Mouse (Mus musculus): Measurements from ENCODE around the gene Gm5773.
"Not testable (repeated sequence)": the region's sequence is repeated elsewhere in the genome, so short reads cannot be mapped to it uniquely, and the experiment has no call there.

Gene Gm5773

DNA sequence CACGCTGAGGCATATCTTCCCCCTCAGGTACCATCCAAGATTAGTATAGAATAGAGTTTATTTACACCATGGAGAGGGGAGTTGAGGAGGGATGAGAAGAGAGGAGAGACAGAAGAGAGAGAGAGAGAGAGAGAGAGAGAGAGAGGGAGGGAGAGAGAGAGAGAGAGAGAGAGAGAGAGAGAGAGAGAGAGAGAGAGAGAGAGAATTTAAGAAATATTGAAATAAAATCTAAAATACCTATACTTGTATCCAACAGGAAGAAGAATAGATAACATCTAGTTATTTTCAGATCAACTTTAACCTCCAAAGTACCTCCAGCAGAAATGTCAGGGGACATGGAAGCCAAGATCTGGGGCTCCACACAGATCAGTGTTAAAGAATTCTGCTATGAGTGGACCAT, at the start of gene Gm5773:
Gm5773 (plus strand) TSS at position 301 of the 400 bp plus-strand sequence.
- DNase-seq (ENCODE audit: low read depth in 1 of 2, low spot score in 2 of 2), result not testable (repeated sequence)

DNA sequence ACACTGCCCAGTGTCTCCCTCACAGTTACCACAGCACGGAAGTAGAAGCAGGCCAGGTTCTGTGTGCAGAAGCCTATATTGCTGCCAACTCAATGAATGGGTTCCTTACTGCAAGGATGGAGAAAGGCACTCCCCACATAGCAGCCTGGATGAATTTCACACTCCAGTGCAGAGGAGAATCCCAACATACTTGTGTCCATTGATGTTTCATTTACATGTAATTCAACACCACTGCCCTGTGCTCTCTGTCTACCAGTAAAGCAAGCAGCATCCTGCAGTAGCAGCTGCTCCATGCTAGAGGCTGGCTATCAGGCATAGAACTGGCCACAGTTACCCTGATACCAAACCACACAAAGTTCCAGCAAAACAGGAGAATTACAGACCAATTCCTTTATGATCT, 27.3 kb upstream of the Gm5773 start:
- DNase-seq (ENCODE audit: low read depth in 1 of 2, low spot score in 2 of 2), result not testable (repeated sequence)

DNA sequence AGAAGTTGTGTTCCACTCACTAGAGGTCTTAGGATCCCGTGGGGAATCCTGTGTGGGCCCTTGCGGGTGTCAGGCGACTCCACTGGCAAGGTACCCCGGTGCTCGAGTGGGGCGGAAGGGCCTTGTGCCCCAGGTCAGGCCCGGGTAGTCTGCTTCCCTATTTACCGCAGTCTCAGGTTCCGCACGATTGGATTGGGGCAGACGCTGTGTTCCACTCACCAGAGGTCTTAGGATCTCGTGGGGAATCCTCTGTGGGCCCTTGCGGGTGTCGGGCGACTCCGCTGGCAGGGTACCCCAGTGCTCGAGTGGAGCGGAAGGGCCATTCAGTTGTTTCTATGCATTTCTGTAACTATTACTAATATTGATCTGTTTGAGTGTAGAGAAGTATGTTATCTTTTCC, 18.8 kb upstream of the Gm5773 start:
- DNase-seq (ENCODE audit: low read depth in 1 of 2, low spot score in 2 of 2), result not testable (repeated sequence)

DNA sequence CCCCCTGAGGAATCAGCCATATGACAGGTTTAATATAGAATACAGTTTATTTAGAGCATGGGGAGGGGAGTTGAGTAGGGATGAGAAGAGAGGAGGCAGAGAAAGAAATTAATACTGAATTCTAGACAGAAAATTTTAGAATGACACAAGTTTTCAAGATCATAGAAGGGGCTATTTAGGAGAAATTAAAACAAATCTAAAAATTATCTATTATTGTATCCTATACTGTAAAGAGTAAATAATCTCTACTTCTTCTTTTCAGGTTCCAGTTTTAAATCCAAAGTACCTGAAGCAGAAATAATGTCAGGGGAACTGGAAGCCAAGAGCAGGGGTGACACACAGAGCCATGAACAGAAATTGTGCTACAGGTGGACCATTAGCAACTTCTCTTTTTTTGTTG, 23.3 kb downstream of the Gm5773 start, which contains the start of gene Tdpoz4:
Tdpoz4 (plus strand) TSS at position 301 of the 400 bp plus-strand sequence.
- DNase-seq (ENCODE audit: low read depth in 1 of 2, low spot score in 2 of 2), result not testable (repeated sequence)

- not testable (repeated sequence) for DNase-seq (ENCODE audit: low read depth in 1 of 2, low spot score in 2 of 2)
These were observed 40.5 kb downstream of the Gm5773 start for GRCm38 (mm10) chr3:93813341-93813740.

All from monocyte, adult 2 months (primary cell).